Mouse (Mus musculus): ENCODE measurements around the gene Cald1. TPM values are rescaled to one million over a fixed set of nuclear protein-coding genes. Genes with fewer than 3 reads are reported as not detected.

The Cald1 gene
- polyA plus RNA-seq, 1 experiment from 2014 or later: 401 TPM

- WGBS: 55% methylated on average over 8 of the region's 8 CpGs
- H3K27ac ChIP-seq: no peak overlapping the region
Measured at GRCm38 (mm10) chr6:34682126-34682525, 83.8 kb downstream of the Cald1 start.

GRCm38 (mm10) chr6:34684886-34685285 is 86.6 kb downstream of the Cald1 start:
- Histone ChIP-seq H3K4me1 (peaks cover 10% of the 10 kb centered on the region; the same call in 1 of the 2 replicates), H3K36me3 (no peaks in the 10 kb centered on the region), H3K27me3 (replicated peaks) (no peaks in the 10 kb centered on the region), H3K27ac (peak overlapping the region; percentile 71), H3K4me2 (peak overlapping the region; percentile 16; the same call in 1 of the 2 replicates), H3K4me3 (replicated peaks) (no peak overlapping the region), H3K9ac (no peak overlapping the region), H3K9me3 (no peaks in the 10 kb centered on the region)
- ATAC-seq (ENCODE audit: insufficient read depth, low FRiP score, low read depth): no peak
- 12% methylated on average over 8 of the region's 8 CpGs for WGBS

More at GRCm38 (mm10) chr6:34682126-34682525, 83.8 kb downstream of the Cald1 start:
- Histone ChIP-seq H3K27me3 (replicated peaks) (no peaks in the 10 kb centered on the region), H3K4me2 (no peak overlapping the region), H3K4me3 (replicated peaks) (no peak overlapping the region), H3K36me3 (no peaks in the 10 kb centered on the region), H3K9ac (no peak overlapping the region), H3K4me1 (peaks cover 10% of the 10 kb centered on the region; the same call in 1 of the 2 replicates), H3K9me3 (no peaks in the 10 kb centered on the region)
- no peak for ATAC-seq (ENCODE audit: insufficient read depth, low FRiP score, low read depth)

GRCm38 (mm10) chr6:34688971-34689370 is 90.7 kb downstream of the Cald1 start:
- no peak overlapping the region for H3K9ac ChIP-seq
- 61% methylated on average over 2 of the region's 2 CpGs for WGBS
- H3K36me3 ChIP-seq: no peaks in the 10 kb centered on the region
- no peaks in the 10 kb centered on the region for H3K27me3 ChIP-seq (replicated peaks)
- no peaks in the 10 kb centered on the region for H3K9me3 ChIP-seq
- H3K4me2 ChIP-seq: no peak overlapping the region
- H3K4me1 ChIP-seq: peaks cover 6% of the 10 kb centered on the region; the same call in 1 of the 2 replicates
- no peak for ATAC-seq (ENCODE audit: insufficient read depth, low FRiP score, low read depth)
- no peak overlapping the region for H3K27ac ChIP-seq
- no peak overlapping the region for H3K4me3 ChIP-seq (replicated peaks)

GRCm38 (mm10) chr6:34691416-34691815 is 93.1 kb downstream of the Cald1 start:
- H3K9me3 ChIP-seq: no peaks in the 10 kb centered on the region
- WGBS: 72% methylated on average over 7 of the region's 7 CpGs
- no peak for ATAC-seq (ENCODE audit: insufficient read depth, low FRiP score, low read depth)
- no peaks in the 10 kb centered on the region for H3K4me1 ChIP-seq
- no peaks in the 10 kb centered on the region for H3K36me3 ChIP-seq
- no peak overlapping the region for H3K4me2 ChIP-seq
- no peak overlapping the region for H3K4me3 ChIP-seq (replicated peaks)
- no peaks in the 10 kb centered on the region for H3K27me3 ChIP-seq (replicated peaks)
- H3K9ac ChIP-seq: no peak overlapping the region
- H3K27ac ChIP-seq: peak overlapping the region; percentile 11; the same call in 1 of the 2 replicates

GRCm38 (mm10) chr6:34694096-34694495 is 95.8 kb downstream of the Cald1 start:
- WGBS: 91% methylated on average over 4 of the region's 4 CpGs
- no peaks in the 10 kb centered on the region; the same call in 1 of the 2 replicates for H3K4me1 ChIP-seq
- H3K27me3 ChIP-seq (replicated peaks): no peaks in the 10 kb centered on the region

DNA sequence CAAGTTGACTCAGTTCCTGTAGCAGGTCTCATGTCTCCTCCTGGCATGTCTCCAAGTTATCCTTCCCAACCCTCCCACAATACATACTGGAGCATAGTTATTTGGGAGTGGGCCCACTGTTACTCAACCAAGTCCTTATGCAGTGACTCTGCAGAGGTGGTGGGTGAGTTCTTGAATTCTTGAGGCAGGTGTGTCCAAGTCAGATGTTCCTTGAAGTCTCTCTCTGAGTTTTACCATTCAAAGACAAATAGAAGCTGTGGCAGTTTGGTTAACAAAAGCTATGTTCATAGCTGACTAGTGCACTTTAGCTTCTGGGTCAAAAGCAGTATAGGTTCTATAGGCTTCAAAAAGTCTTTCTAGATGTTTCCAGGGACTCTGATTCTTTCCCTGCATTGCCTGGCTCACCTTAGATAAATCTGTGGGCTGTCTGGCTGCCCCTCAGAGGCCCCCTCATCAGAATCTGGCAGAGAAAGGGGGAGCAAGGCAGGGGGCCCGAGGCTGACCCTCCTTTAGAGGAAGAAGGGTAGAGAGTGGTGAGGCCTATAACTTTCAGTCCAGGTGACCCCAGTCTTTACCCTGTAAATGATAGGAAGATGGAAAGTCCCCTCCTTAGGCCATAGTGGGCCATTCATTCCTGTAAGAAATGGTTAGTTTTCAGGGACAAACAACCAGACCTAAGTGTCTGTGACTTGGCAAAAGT is 105.3 kb downstream of the Cald1 start:
- H3K9me3 ChIP-seq: peaks cover 4% of the 10 kb centered on the region; the same call in 1 of the 2 replicates
- no peaks in the 10 kb centered on the region for H3K27me3 ChIP-seq (replicated peaks)
- peaks cover 22% of the 10 kb centered on the region; the same call in 1 of the 2 replicates for H3K36me3 ChIP-seq
- H3K4me2 ChIP-seq: no peak overlapping the region
- 78% methylated on average over 1 of the region's 1 CpGs for WGBS
- H3K27ac ChIP-seq: no peak overlapping the region
- H3K4me3 ChIP-seq (replicated peaks): no peak overlapping the region
- no peak overlapping the region for H3K9ac ChIP-seq
- H3K4me1 ChIP-seq: peaks cover 9% of the 10 kb centered on the region
- ATAC-seq (ENCODE audit: insufficient read depth, low FRiP score, low read depth): no peak

More at GRCm38 (mm10) chr6:34694096-34694495, 95.8 kb downstream of the Cald1 start:
- no peaks in the 10 kb centered on the region for H3K9me3 ChIP-seq
- no peak overlapping the region for H3K4me2 ChIP-seq
- no peak overlapping the region for H3K9ac ChIP-seq
- no peak overlapping the region for H3K4me3 ChIP-seq (replicated peaks)
- ATAC-seq (ENCODE audit: insufficient read depth, low FRiP score, low read depth): no peak
- H3K27ac ChIP-seq: no peak overlapping the region
- H3K36me3 ChIP-seq: no peaks in the 10 kb centered on the region

GRCm38 (mm10) chr6:34707521-34707920 is 109.2 kb downstream of the Cald1 start:
- Histone ChIP-seq H3K27ac (peak overlapping the region; percentile 57), H3K27me3 (replicated peaks) (no peaks in the 10 kb centered on the region), H3K36me3 (peaks cover 22% of the 10 kb centered on the region; the same call in 1 of the 2 replicates), H3K4me1 (peaks cover 26% of the 10 kb centered on the region), H3K9ac (no peak overlapping the region), H3K4me3 (replicated peaks) (no peak overlapping the region), H3K4me2 (no peak overlapping the region), H3K9me3 (peaks cover 4% of the 10 kb centered on the region; the same call in 1 of the 2 replicates)
- ATAC-seq (ENCODE audit: insufficient read depth, low FRiP score, low read depth): no peak
- 36% methylated on average over 2 of the region's 2 CpGs for WGBS

DNA sequence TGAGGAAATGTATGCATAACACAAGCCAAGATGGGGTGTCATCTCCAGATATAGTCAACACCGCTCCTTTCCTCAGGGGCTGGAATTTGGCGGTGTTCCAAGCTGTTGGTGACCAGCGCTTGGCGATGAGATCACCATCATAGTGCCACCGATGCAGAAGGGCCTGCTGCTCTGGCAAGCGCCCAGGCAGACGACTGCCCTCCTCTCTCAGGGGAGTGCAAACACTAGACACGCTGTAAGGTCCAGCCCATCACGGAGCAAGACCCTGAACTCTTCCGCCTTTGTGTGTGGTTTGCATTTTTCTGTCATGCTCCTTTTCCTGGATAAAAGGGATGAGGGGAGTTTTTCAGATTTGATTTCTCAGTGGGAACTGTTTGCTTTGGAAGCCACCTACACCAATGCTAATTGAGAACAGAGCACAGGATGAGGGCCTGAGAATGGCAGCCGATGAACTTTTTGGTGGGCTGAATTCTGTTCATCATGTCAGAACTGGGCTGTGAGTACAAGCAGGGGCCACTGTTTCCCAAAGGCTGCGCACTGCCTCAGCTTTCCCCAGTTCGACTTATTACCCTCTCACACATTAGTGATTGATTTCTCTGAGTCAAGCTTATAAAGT is 110.5 kb downstream of the Cald1 start:
- peak overlapping the region; percentile 57 for H3K27ac ChIP-seq
- 18% methylated on average over 13 of the region's 13 CpGs for WGBS

GRCm38 (mm10) chr6:34709289-34709688 is 111.0 kb downstream of the Cald1 start:
- Histone ChIP-seq H3K27ac (peak overlapping the region; percentile 53), H3K4me1 (peaks cover 26% of the 10 kb centered on the region), H3K27me3 (replicated peaks) (no peaks in the 10 kb centered on the region), H3K4me3 (replicated peaks) (peak overlapping the region; percentile 38), H3K9ac (peak overlapping the region; percentile 34), H3K36me3 (peaks cover 7% of the 10 kb centered on the region; the same call in 1 of the 2 replicates), H3K4me2 (peak overlapping the region; percentile 59), H3K9me3 (peaks cover 4% of the 10 kb centered on the region; the same call in 1 of the 2 replicates)
- 5% methylated on average over 11 of the region's 11 CpGs for WGBS
- ATAC-seq (ENCODE audit: insufficient read depth, low FRiP score, low read depth): peak; percentile 80

More for the DNA sequence above, 110.5 kb downstream of the Cald1 start:
- H3K4me1 ChIP-seq: peaks cover 26% of the 10 kb centered on the region
- 0 out of 2 replicates have a peak, but pooled peaks have one; percentile 23 for ATAC-seq (ENCODE audit: insufficient read depth, low FRiP score, low read depth)
- peak overlapping the region; percentile 59 for H3K4me2 ChIP-seq
- no peaks in the 10 kb centered on the region for H3K27me3 ChIP-seq (replicated peaks)
- H3K36me3 ChIP-seq: peaks cover 10% of the 10 kb centered on the region; the same call in 1 of the 2 replicates
- no peak overlapping the region for H3K9ac ChIP-seq
- peak overlapping the region; percentile 38 for H3K4me3 ChIP-seq (replicated peaks)
- H3K9me3 ChIP-seq: peaks cover 4% of the 10 kb centered on the region; the same call in 1 of the 2 replicates

DNA sequence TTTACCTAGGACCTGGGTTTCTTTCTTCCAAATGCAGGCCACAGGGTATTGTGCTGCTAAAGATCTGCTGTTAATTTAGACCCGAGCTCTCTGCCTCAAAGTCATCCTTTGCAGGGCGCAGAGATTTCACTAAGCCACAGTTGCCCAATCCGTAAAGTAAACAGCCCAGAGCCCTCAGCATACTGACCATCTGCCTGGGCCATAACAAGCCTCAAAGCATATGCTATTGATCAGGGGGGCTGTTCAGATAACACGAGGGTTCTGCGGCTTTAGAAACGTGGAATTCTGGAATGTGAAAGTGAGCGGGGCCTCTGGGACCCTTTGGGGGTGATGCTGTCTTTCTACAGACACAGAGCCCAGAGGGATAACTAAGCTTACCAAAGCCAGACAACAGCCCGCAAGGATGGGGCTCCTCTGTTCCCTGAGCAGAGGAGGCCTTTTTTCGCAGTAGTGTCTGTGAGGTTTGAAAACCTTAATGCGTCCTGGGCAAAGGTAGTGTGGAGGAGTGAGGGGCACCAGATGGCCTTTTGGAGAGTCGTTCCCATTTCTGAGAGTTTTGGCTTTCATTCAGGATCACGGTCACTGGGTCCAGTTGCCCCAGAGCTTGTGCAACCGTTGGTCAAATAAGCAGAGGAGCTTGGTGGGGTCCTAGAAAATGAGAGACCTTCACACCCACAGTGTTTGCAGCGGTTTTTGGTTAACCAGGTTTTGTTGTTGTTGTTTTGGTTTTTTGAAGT is 111.8 kb downstream of the Cald1 start:
- no peak for ATAC-seq (ENCODE audit: insufficient read depth, low FRiP score, low read depth)
- H3K27ac ChIP-seq: peak overlapping the region; percentile 53; the same call in 1 of the 2 replicates
- H3K9ac ChIP-seq: peak overlapping the region; percentile 6; the same call in 1 of the 2 replicates
- peak overlapping the region; percentile 59 for H3K4me2 ChIP-seq
- no peaks in the 10 kb centered on the region for H3K36me3 ChIP-seq
- peak overlapping the region; percentile 38 for H3K4me3 ChIP-seq (replicated peaks)
- no peaks in the 10 kb centered on the region for H3K9me3 ChIP-seq
- WGBS: 29% methylated on average over 14 of the region's 14 CpGs
- peaks cover 26% of the 10 kb centered on the region for H3K4me1 ChIP-seq
- H3K27me3 ChIP-seq (replicated peaks): no peaks in the 10 kb centered on the region

DNA sequence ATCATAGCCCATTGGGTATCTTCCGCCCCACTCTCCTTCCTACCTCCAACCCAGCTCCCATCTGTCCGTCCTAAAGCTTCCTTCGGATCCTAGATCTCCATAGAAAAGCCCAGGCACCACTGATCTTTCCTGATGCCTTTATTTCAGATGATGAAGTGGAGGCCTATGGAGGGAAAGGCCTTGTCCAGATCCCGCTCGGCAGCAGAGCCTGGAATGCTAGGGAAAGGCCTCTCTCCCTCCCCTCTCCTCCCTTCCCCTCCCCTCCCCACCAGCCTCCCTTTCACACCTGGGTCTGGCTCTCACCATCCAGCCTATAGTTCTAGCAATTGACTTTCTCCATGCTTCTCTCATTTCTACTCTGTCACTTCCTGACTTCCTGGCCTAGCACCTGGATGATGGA is 112.5 kb downstream of the Cald1 start:
- no peaks in the 10 kb centered on the region for H3K27me3 ChIP-seq (replicated peaks)
- H3K27ac ChIP-seq: no peak overlapping the region
- H3K4me2 ChIP-seq: peak overlapping the region; percentile 16; the same call in 1 of the 2 replicates
- H3K4me3 ChIP-seq (replicated peaks): no peak overlapping the region; the same call in 1 of the 2 replicates
- H3K9ac ChIP-seq: no peak overlapping the region
- ATAC-seq (ENCODE audit: insufficient read depth, low FRiP score, low read depth): no peak
- H3K36me3 ChIP-seq: no peaks in the 10 kb centered on the region
- peaks cover 26% of the 10 kb centered on the region for H3K4me1 ChIP-seq
- WGBS: 54% methylated on average over 5 of the region's 5 CpGs
- H3K9me3 ChIP-seq: no peaks in the 10 kb centered on the region
